Mouse (Mus musculus): ENCODE data around the gene Gm17783. TPM values are rescaled to one million over a fixed set of nuclear protein-coding genes. Genes with fewer than 3 reads are reported as not detected.
"Not testable (repeated sequence)": the region's sequence is repeated elsewhere in the genome, so short reads cannot be mapped to it uniquely, and the experiment has no call there.

Gene Gm17783
- polyA plus RNA-seq, 1 experiment from 2014 or later: not detected

DNA sequence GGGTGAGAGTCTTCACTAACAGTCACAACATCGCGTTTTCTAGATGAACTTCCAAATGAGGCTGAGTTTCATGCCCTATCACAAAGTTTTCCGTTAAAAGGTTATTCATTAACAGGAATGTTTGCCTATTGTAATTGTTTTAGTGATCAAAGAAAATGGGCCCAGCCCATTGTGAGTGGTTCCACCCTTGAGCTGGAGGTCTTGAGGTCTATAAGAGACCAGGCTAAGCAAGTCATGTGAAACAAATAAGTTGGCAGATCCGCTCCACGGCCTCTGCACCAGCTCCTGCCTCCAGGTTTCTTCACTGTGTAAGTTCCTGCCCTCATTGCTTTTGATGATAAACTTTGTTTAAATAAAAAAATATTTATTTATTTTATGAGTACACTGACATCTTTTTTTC lies 38.9 kb downstream of the Gm17783 start, which contains the start of gene Gm609:
Gene Gm609 (minus strand): TSS at position 43 of the 400 bp plus-strand sequence.
- H3K4me2 ChIP-seq (replicated peaks): no peak within 1 kb of the TSS
- no peaks in the 10 kb centered on the region for H3K9me3 ChIP-seq (replicated peaks)
- H3K27ac ChIP-seq (replicated peaks): no peak within 1 kb of the TSS
- WGBS: 83% methylated on average over 5 of the region's 5 CpGs
- no peak for ATAC-seq (ENCODE audit: insufficient number of reproducible peaks, low FRiP score, low TSS enrichment, low read depth)
- no peak within 1 kb of the TSS for H3K9ac ChIP-seq
- H3K36me3 ChIP-seq: no peaks in the 10 kb centered on the region
- H3K27me3 ChIP-seq: no peaks in the 10 kb centered on the region
- no peaks in the 10 kb centered on the region for H3K4me1 ChIP-seq
- no peak within 1 kb of the TSS for H3K4me3 ChIP-seq (replicated peaks)

GRCm38 (mm10) chr16:45476991-45477390 lies 54.9 kb downstream of the Gm17783 start:
- Histone ChIP-seq H3K9me3 (replicated peaks) (no peaks in the 10 kb centered on the region), H3K9ac (no peak overlapping the region), H3K27me3 (no peaks in the 10 kb centered on the region), H3K4me2 (replicated peaks) (no peak overlapping the region), H3K4me1 (no peaks in the 10 kb centered on the region), H3K27ac (replicated peaks) (no peak overlapping the region), H3K36me3 (no peaks in the 10 kb centered on the region), H3K4me3 (replicated peaks) (no peak overlapping the region)
- ATAC-seq (ENCODE audit: insufficient number of reproducible peaks, low FRiP score, low TSS enrichment, low read depth): no peak

DNA sequence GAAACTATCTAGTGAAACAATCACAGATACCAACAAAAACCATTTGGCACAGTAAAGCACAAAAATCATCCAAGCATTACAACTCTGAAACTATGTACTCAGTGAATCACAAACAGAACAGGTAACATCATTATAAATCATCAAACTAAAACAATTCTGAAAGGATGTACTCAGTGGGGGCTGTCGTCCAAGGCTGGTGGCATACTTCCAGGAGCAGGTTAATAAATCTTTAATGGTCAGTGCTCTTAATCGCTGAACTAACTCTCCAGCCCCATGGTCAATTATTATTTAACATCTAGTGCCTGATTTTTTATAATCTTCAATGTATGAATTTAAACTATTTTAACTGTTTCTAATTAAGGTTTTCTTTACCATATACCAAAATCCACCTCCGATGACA lies 60.0 kb downstream of the Gm17783 start:
- H3K4me3 ChIP-seq (replicated peaks); ATAC-seq (ENCODE audit: insufficient number of reproducible peaks, low FRiP score, low TSS enrichment, low read depth); H3K4me1 ChIP-seq; H3K9ac ChIP-seq; H3K4me2 ChIP-seq (replicated peaks); H3K36me3 ChIP-seq; H3K27me3 ChIP-seq; H3K27ac ChIP-seq (replicated peaks); H3K9me3 ChIP-seq (replicated peaks): not testable (repeated sequence)
- 84% methylated on average over 3 of the region's 3 CpGs for WGBS

Other genes starting within 250 kb of the Gm17783 start
- 50.0 and 51.7 TPM in 2 replicates for gene Cd200, start 123.0 kb downstream of the Gm17783 start, polyA plus RNA-seq (2015; fragmentation: Nextera tagmentation; extraction: Ambion mirVana)
- not detected in 2 replicates for gene Gm609, start 39.1 kb downstream of the Gm17783 start, polyA plus RNA-seq (2015; fragmentation: Nextera tagmentation; extraction: Ambion mirVana)
- gene Slc9c1, start 3.3 kb upstream of the Gm17783 start, polyA plus RNA-seq (2015; fragmentation: Nextera tagmentation; extraction: Ambion mirVana): not detected in 2 replicates
- gene Gcsam, start 78.3 kb upstream of the Gm17783 start, polyA plus RNA-seq (2015; fragmentation: Nextera tagmentation; extraction: Ambion mirVana): 2.7 and 2.8 TPM in 2 replicates
- gene BC016579, start 122.0 kb upstream of the Gm17783 start, polyA plus RNA-seq (2015; fragmentation: Nextera tagmentation; extraction: Ambion mirVana): 0.79 and 1.5 TPM in 2 replicates
- 0.20 and 0.22 TPM in 2 replicates for gene Tmprss7, start 161.6 kb upstream of the Gm17783 start, polyA plus RNA-seq (2015; fragmentation: Nextera tagmentation; extraction: Ambion mirVana)
- 8.9 and 10.3 TPM in 2 replicates for gene Tagln3, start 192.6 kb upstream of the Gm17783 start, polyA plus RNA-seq (2015; fragmentation: Nextera tagmentation; extraction: Ambion mirVana)
- 32.4 and 33.2 TPM in 2 replicates for gene Abhd10, start 210.9 kb upstream of the Gm17783 start, polyA plus RNA-seq (2015; fragmentation: Nextera tagmentation; extraction: Ambion mirVana)